ENCODE assay signal across 23 mouse cellular contexts in the genomic region with DNA sequence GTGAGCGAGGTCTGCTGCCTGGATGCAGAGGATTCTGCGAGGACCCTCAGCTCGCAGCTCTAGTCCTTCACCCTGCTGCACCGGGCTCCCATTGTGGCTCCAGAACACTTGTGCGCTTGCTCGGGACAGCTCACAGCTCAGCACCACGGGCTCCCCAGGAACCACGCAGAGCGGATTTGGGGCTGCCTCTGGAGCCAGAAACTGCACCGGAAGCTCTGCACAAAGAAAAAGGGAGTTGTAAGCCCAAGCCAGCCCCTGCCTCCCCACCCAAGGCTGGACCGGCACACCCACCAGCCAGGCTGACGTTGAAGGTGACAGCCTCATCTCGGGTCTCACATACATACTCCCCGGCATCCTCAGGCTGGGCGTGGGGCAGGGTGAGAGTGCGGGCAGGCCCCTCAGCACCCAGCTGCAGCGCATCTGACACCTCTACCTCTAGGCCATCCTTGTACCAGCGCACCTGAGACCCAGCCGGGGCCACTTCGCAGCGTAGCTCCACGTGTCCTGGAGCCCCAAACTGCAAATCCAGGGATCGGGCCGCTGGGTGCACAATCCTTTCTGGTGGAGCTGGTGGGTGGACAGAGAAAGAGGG. TPM values are rescaled to one million over a fixed set of nuclear protein-coding genes. Genes with fewer than 3 reads are reported as not detected.
"Had no signal": no experiment of that assay in that cellular context is flagged by ENCODE, and none has a peak within 500 bp of the region (broad histone marks: within the 10 kb centered on the region; RNA-seq: fewer than 3 reads in every experiment).

No protein-coding gene starts in this region.

- H3K36me3 ChIP-seq: midbrain, embryonic 15.5 days had no signal

- H3K4me2 ChIP-seq: kidney, embryonic 15.5 days; limb, embryonic 13.5 days; liver, embryonic 12.5 days; liver, embryonic 15.5 days; midbrain, embryonic 11.5 days; midbrain, embryonic 15.5 days; neural tube, embryonic 13.5 days had no signal

- ATAC-seq: liver, embryonic 12.5 days; midbrain, embryonic 15.5 days had no signal

- H3K9me3 ChIP-seq: kidney, embryonic 15.5 days; limb, embryonic 10.5 days; limb, embryonic 13.5 days; liver, embryonic 12.5 days; liver, embryonic 15.5 days; midbrain, embryonic 15.5 days; neural tube, embryonic 13.5 days had no signal

- H3K27ac ChIP-seq: kidney, embryonic 15.5 days; layer of hippocampus, adult 2 months; limb, embryonic 10.5 days; limb, embryonic 13.5 days; liver, embryonic 12.5 days; liver, embryonic 15.5 days; midbrain, embryonic 15.5 days; neural tube, embryonic 13.5 days had no signal

- DNase-seq: kidney, adult 8-10 months; kidney, postnatal 14 days; layer of hippocampus, adult 9-11 months; liver; lung, adult 2 months; lung, postnatal 14 days; retina, postnatal 1 day; right cerebral cortex, postnatal 25 days; thymus, adult 18-20 months; thymus, postnatal 14 days; thymus, postnatal 4 days had no signal

- H3K4me3 ChIP-seq: kidney, embryonic 15.5 days; layer of hippocampus, adult 2 months; limb, embryonic 10.5 days; limb, embryonic 13.5 days; liver, embryonic 12.5 days; liver, embryonic 15.5 days; midbrain, embryonic 15.5 days; neural tube, embryonic 13.5 days had no signal

- H3K9ac ChIP-seq: kidney, embryonic 15.5 days; limb, embryonic 13.5 days; liver, embryonic 12.5 days; liver, embryonic 15.5 days; midbrain, embryonic 15.5 days; neural tube, embryonic 13.5 days had no signal

RNA-seq across cellular contexts. Expression of gene Tmem198, which starts 13.3 kb away (rescaled TPM):
- total RNA-seq: megakaryocyte progenitor cell, adult 5-6 weeks; megakaryocyte-erythroid progenitor cell, adult 5-6 weeks had no signal

RNA-seq across cellular contexts. Expression of gene Obsl1, which starts 13.6 kb away (rescaled TPM):
- total RNA-seq: neutrophil, adult 5-6 weeks had no signal

RNA-seq across cellular contexts. Expression of gene Inha, which starts 14.2 kb away (rescaled TPM):
- total RNA-seq: megakaryocyte progenitor cell, adult 5-6 weeks; neutrophil, adult 5-6 weeks had no signal
